Mouse (Mus musculus) heart, adult 2 months (tissue): ENCODE data around the gene Pknox2. TPM values are rescaled to one million over a fixed set of nuclear protein-coding genes. Genes with fewer than 3 reads are reported as not detected.

Experiments
- DNase-seq, 2 experiments: peaks; one replicate each; pipeline ENCODE4 v3.0.0; 2021
- H3K27ac ChIP-seq: fragments of 200-600 bp; 2 replicates; pipeline ENCODE4 v1.8.1; 2022
- H3K27me3 ChIP-seq: fragments of 200-500 bp; 2 replicates; pipeline ENCODE4 v1.6.1; 2012; ENCODE audit warnings: mild to moderate bottlenecking, low read length, inconsistent platforms, mixed read lengths; ENCODE audit not compliant: control insufficient read depth, insufficient read depth
- H3K36me3 ChIP-seq: fragments of 200-500 bp; 2 replicates; pipeline ENCODE4 v1.6.1; 2012; ENCODE audit warnings: low read length, inconsistent platforms; ENCODE audit not compliant: control insufficient read depth, insufficient read depth
- H3K4me1 ChIP-seq: fragments of 200-500 bp; 2 replicates; pipeline ENCODE4 v1.6.1; 2011; ENCODE audit warnings: low read length; ENCODE audit not compliant: control insufficient read depth, insufficient read depth
- H3K4me3 ChIP-seq: fragments of 200-600 bp; 2 replicates; pipeline ENCODE4 v1.8.1; 2022
- H3K79me2 ChIP-seq: fragments of 200-500 bp; replicated peaks from 2 replicates; pipeline ENCODE4 v1.6.1; 2012; ENCODE audit warnings: mild to moderate bottlenecking, inconsistent platforms, low read length, moderate library complexity, mixed read lengths; ENCODE audit not compliant: control insufficient read depth, insufficient read depth
- H3K9ac ChIP-seq: fragments of 200-500 bp; 2 replicates; pipeline ENCODE4 v1.6.1; 2012; ENCODE audit warnings: low read depth, mild to moderate bottlenecking, control low read depth, inconsistent platforms, low read length, mixed read lengths
- CTCF ChIP-seq: fragments of 200-600 bp; IDR thresholded peaks from 2 replicates; pipeline ENCODE4 v1.8.1; 2022; ENCODE audit warnings: antibody characterized with exemption, mild to moderate bottlenecking, moderate library complexity
- EP300 ChIP-seq: fragments of 200-500 bp; IDR thresholded peaks from 2 replicates; pipeline ENCODE4 v1.6.1; 2011; ENCODE audit warnings: low read depth, low read length, control low read depth; ENCODE audit not compliant: insufficient read depth
- POLR2A ChIP-seq: fragments of 200-500 bp; IDR thresholded peaks from 2 replicates; pipeline ENCODE4 v1.6.1; 2011; ENCODE audit warnings: mild to moderate bottlenecking, low read depth, low read length, control low read depth; ENCODE audit not compliant: insufficient read depth
- WGBS: fragments of 180-500 bp; shearing (Covaris S2); methylation state at CpG from one replicate; pipeline ENCODE4 v1.1.7; 2018; 5-methylcytosine and 5-hydroxymethylcytosine counted together
- intact Hi-C: fragments of 180-260 bp; cut with DNase I; formaldehyde crosslinking; loops from one replicate; pipeline ENCODE4 v1.15.1; 2025
- polyA plus RNA-seq: library from polyadenylated mRNA; depleted of rRNA; stranded (reverse); fragments of >200 nt; gene quantifications from 2 replicates; pipeline ENCODE4 v1.2.3, GENCODE M21; 2012
- total RNA-seq, 2 experiments: library from RNA; stranded (reverse); gene quantifications; 2 replicates each; pipeline ENCODE4 v1.2.3; 2021

Pknox2 gene
- total and polyA plus RNA-seq, 3 experiments = 7.8 to 9.9 (median 9.0) TPM

DNA sequence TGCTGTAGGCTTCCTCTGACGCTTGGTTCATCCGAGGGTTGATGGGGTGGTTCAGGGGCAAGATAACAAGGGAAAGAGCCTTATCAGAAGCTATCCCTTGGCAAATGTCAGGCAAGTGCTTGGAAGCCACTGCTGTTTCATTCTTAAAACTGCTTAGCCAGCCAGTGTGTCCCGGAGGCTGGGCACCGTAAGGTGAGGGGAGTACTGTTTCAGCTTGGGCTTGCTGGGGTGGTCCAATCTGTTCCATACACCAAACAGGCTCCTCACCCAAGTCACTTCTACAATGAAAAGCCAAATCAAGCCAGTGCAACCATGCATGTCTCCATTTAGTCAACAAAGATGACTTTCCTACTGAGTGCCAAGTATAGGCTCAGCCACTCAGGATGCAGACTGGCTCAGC, 679 bp upstream of the Pknox2 start:
- intact Hi-C loops = loop anchor here (2.0 to 5.0 kb wide), 4 partner anchors 23 to 231 kb away; no protein-coding TSS in a partner anchor
- Histone ChIP-seq H3K27me3 (no peaks in the 10 kb centered on the region), H3K27ac (no peak overlapping the region), H3K79me2 (no peaks in the 10 kb centered on the region), H3K4me3 (no peak overlapping the region), H3K36me3 (no peaks in the 10 kb centered on the region), H3K4me1 (peaks cover 1% of the 10 kb centered on the region; the same call in 1 of the 2 replicates), H3K9ac (no peak overlapping the region)
- DNase-seq = no peak
- WGBS = 53% methylated on average over 4 of the region's 4 CpGs
- TF ChIP-seq POLR2A = no peak
- no peak for TF ChIP-seq CTCF
- TF ChIP-seq EP300 = no peak

DNA sequence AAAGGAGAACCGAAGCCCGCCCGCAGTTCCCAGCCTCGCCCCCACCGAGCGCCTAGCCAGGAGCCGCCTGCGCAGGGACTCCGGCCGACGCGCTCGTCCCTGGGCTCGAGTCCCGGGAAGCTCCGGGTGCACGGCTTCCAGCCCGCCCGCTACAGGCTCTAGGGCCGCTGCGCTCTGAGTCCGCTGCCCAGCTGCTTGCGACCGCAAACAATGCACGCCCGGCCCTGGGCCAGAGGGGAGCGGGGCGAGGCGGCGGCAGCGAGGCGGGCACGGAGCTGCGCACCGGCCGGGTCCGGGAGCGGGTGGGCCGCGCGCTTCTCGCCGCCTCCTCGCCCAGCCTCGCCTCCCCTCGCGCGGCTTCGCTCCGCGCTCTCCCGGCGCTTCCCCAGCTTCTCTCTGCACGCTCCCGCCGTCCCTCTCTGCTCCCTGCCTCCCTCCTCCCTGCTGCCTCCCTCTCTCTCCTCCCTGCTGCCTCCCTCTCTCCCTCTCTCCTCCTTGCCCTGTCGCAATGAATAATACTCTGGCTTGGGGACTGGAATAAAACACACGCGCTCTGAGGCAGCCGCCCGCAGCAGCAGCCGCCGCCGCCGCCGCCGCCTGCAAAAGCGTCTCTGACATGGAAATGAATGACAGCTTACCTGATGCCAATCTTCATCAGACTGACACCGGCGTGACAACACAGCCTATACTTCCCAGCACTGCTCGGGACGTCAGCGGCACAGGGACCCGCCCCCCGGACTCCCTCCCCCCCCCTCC, 426 bp downstream of the Pknox2 start:
- TF ChIP-seq CTCF (0 out of 2 replicates have a peak, but pooled peaks have one; percentile 0), POLR2A (peak; percentile 69; the same call in 1 of the 2 replicates), EP300 (no peak)
- WGBS = under 1% methylated on average over 59 of the region's 75 CpGs
- H3K27ac ChIP-seq = peak overlapping the region; percentile 88
- H3K27me3 ChIP-seq = no peaks in the 10 kb centered on the region
- no peaks in the 10 kb centered on the region for H3K36me3 ChIP-seq
- peak; percentile 81 to 83 for DNase-seq
- H3K79me2 ChIP-seq = no peaks in the 10 kb centered on the region
- peak overlapping the region; percentile 87 for H3K9ac ChIP-seq
- intact Hi-C loops = loop anchor here (2.0 to 5.0 kb wide), 4 partner anchors 22 to 229 kb away; no protein-coding TSS in a partner anchor
- H3K4me3 ChIP-seq = peak overlapping the region; percentile 57
- H3K4me1 ChIP-seq = peaks cover 1% of the 10 kb centered on the region; the same call in 1 of the 2 replicates

DNA sequence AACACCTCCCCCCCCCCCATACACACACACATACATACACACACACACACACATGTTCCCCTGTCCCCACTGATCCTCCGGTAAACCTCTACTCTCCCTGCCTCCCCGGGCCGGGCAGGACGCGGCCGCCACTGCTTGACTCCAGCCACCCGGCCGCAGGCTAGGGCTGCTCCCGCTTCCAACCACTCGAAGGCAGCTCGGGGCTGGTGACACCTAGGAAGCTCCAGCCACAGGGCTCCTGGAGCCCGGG, 929 bp downstream of the Pknox2 start:
- peak overlapping the region; percentile 87 for H3K9ac ChIP-seq
- intact Hi-C loops = loop anchor here (2.0 to 5.0 kb wide), 4 partner anchors 21 to 229 kb away; no protein-coding TSS in a partner anchor
- no peaks in the 10 kb centered on the region for H3K36me3 ChIP-seq
- WGBS = under 1% methylated on average over 12 of the region's 12 CpGs
- H3K4me3 ChIP-seq = peak overlapping the region; percentile 57
- peaks cover 1% of the 10 kb centered on the region; the same call in 1 of the 2 replicates for H3K4me1 ChIP-seq
- no peak for TF ChIP-seq POLR2A
- no peak for TF ChIP-seq CTCF
- TF ChIP-seq EP300 = no peak
- no peaks in the 10 kb centered on the region for H3K27me3 ChIP-seq
- peak overlapping the region; percentile 88 for H3K27ac ChIP-seq
- H3K79me2 ChIP-seq = no peaks in the 10 kb centered on the region
- DNase-seq = no peak

DNA sequence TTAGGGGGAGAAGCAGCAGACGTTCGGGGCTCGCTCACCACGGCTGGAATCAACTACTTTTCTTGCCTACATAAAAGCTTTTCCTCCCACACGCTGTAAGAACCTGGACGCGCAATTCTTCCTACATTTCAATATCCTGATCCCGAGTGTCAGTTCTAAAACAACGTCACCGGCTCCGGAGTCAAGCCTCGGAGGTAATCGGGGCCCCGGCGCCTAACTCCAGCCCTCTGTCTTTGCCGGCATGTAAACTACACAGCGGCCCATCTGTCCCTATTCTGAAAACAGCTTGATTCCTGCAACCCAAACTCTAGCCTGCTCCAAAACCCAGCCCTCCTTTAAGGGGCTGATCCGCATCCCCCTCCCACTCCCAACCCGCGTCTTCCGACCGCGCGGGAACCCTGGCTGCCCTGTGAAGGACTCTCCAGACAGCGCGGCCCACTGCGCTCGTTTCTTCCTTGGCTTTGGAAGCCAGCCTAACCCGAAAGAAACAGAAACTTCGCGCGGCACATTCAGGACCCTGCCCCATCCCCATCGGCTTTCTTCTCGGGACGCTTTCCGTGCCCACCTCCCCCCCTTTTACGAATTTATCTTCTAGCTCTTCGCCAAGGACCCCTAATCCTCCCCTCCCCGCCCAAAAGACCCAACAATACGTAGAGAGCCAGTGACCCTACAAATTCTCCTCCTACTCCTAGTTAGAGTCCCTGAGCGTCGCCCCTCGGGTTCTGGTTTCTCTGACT, 1.4 kb downstream of the Pknox2 start:
- intact Hi-C loops = loop anchor here (2.0 to 5.0 kb wide), 4 partner anchors 21 to 228 kb away; no protein-coding TSS in a partner anchor

DNA sequence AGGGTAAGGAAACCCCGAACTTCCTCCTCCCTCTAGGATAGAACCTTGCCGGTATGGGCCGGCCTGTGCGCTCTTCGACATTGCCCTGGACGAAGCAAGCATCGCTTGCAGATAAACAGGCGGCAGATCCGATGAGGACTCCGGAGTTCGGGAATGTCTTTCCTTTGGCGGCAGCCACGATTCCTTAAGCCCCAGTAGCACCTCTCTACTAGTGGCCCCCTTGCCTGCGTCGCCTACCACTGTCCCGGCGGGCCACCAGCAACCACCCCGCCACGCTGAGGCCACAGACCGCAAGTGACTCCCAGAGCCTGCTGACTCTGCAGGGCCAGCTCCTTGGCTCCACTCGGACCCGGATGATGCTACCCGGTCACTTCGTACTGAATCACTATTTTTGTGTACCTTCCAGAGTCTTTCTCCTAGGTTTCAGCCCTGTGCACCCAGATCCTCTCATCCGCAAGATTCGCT, 2.0 kb downstream of the Pknox2 start:
- Histone ChIP-seq H3K4me1 (peaks cover 3% of the 10 kb centered on the region), H3K27me3 (no peaks in the 10 kb centered on the region), H3K27ac (peak overlapping the region; percentile 88), H3K79me2 (no peaks in the 10 kb centered on the region), H3K4me3 (peak overlapping the region; percentile 57), H3K9ac (peak overlapping the region; percentile 87), H3K36me3 (no peaks in the 10 kb centered on the region)
- 5% methylated on average over 26 of the region's 26 CpGs for WGBS
- intact Hi-C loops = loop anchor here (5.0 kb wide), 2 partner anchors 113 to 228 kb away; no protein-coding TSS in a partner anchor
- no peak for TF ChIP-seq EP300
- TF ChIP-seq POLR2A = no peak
- peak; percentile 48 for TF ChIP-seq CTCF
- peak; percentile 62 to 68 for DNase-seq

More for the DNA sequence above, 1.4 kb downstream of the Pknox2 start:
- Histone ChIP-seq H3K4me3 (peak overlapping the region; percentile 57), H3K4me1 (peaks cover 1% of the 10 kb centered on the region; the same call in 1 of the 2 replicates), H3K27me3 (no peaks in the 10 kb centered on the region), H3K79me2 (no peaks in the 10 kb centered on the region), H3K36me3 (no peaks in the 10 kb centered on the region), H3K9ac (peak overlapping the region; percentile 87), H3K27ac (peak overlapping the region; percentile 88)
- no peak for TF ChIP-seq CTCF
- WGBS = 2% methylated on average over 43 of the region's 43 CpGs
- DNase-seq = peak; percentile 59 to 70

DNA sequence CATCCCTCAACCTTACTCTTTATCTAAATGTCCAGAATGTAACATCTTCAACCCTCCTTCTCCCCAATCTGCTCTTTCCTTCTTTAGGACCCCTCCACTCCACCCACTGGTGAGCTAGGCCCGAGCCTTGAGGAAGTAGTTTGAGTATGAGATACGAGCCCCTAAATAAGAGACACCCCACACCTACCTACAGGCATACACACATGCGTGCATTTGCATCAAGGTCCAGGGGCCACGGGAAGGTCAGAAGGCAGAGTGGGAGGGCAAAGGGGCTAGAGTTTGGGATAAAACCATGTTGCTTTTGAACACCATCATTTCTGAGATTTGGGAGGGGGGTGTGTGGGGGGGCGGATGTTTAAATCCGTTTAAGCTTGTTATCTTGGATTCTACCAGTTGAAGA, 2.5 kb downstream of the Pknox2 start:
- H3K4me1 ChIP-seq = peaks cover 4% of the 10 kb centered on the region
- peak overlapping the region; percentile 23; the same call in 1 of the 2 replicates for H3K9ac ChIP-seq
- WGBS = 53% methylated on average over 6 of the region's 6 CpGs
- no peaks in the 10 kb centered on the region for H3K27me3 ChIP-seq
- no peaks in the 10 kb centered on the region for H3K36me3 ChIP-seq
- intact Hi-C loops = loop anchor here (5.0 kb wide), 2 partner anchors 112 to 227 kb away; no protein-coding TSS in a partner anchor
- H3K79me2 ChIP-seq = no peaks in the 10 kb centered on the region
- H3K27ac ChIP-seq = peak overlapping the region; percentile 88; the same call in 1 of the 2 replicates
- DNase-seq = peak in 1 of 2 experiments; percentile 28
- TF ChIP-seq POLR2A (no peak), EP300 (no peak), CTCF (no peak)
- H3K4me3 ChIP-seq = peak overlapping the region; percentile 57
